Mouse (Mus musculus): ENCODE data around the gene Rps16. TPM values are rescaled to one million over a fixed set of nuclear protein-coding genes. Genes with fewer than 3 reads are reported as not detected.

Gene Rps16
- polyA plus RNA-seq, 1 experiment from 2014 or later, result 580 TPM

DNA sequence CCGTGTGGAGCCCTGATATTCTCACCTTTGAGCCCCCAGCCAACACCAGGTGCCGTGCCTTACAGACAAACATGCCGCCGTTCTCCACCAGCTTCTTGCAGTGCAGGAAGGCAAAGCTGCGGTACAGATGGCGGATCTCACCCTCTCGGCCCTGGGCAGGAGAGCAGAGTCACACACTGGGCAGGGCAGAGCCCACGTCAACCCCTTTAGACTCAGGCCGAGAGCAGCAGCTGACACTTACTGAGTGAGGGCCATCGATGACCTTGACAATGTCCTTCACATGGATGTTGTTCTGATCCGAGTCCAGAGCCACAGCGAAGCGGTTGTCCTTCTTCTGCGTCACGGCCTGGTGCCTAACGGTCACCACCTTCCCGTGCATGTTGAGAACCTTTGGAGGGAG is 31.7 kb upstream of the Rps16 start:
- Histone ChIP-seq H3K27ac (replicated peaks; ENCODE audit: low read depth, low read length) (no peak overlapping the region), H3K9ac (replicated peaks; ENCODE audit: low read length) (no peak overlapping the region), H3K4me1 (ENCODE audit: control insufficient read depth, insufficient read depth, low read length) (no peaks in the 10 kb centered on the region), H3K9me3 (ENCODE audit: control insufficient read depth, low read length) (no peaks in the 10 kb centered on the region), H3K4me2 (ENCODE audit: low read length) (no peak overlapping the region), H3K4me3 (replicated peaks; ENCODE audit: low read depth, low read length) (no peak overlapping the region), H3K36me3 (ENCODE audit: control insufficient read depth, insufficient read depth, low read length) (peaks cover 98% of the 10 kb centered on the region), H3K27me3 (ENCODE audit: control insufficient read depth, insufficient read depth, low read length) (no peaks in the 10 kb centered on the region)
- DNase-seq (no peak), ATAC-seq (ENCODE audit: low FRiP score, low TSS enrichment) (no peak)
- WGBS, result 96% methylated on average over 17 of the region's 17 CpGs

DNA sequence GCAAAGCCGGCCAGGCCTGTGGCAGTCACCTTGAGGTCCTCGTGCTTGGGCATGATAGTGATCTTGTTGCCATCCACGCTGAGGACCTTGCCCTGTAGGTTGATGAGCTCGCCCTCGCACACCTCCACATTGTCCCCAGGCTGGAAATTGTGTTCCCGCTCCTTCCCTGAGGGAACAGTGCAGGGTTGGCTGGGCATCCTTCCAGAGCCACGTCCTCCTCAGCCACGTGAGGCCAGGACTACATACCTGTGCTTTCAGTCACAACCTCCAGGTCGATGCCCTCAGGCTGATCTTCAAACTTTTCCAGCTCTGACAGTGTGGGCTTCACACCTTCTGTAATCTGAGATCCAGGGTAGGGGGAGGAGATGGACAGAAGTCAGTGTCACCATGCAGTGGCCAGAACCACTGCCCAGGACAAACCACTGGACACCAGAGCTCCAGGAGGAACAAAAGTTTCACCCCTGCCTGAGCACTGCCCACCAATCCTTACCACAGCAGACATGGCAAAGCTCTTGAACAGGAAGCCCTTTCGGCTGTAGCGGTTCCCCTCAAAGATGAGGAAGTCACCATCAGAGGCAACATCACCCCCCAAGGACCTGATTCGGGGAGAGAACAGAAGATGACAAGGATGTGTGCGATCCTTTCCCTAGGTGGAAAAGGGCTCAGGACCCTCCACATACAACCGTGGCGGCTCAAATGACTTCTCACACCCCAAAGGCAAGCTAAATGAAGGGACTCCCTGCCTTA is 28.3 kb upstream of the Rps16 start:
- Histone ChIP-seq H3K4me3 (replicated peaks; ENCODE audit: low read depth, low read length) (no peak overlapping the region), H3K4me1 (ENCODE audit: control insufficient read depth, insufficient read depth, low read length) (no peaks in the 10 kb centered on the region), H3K9me3 (ENCODE audit: control insufficient read depth, low read length) (no peaks in the 10 kb centered on the region), H3K27me3 (ENCODE audit: control insufficient read depth, insufficient read depth, low read length) (no peaks in the 10 kb centered on the region), H3K9ac (replicated peaks; ENCODE audit: low read length) (no peak overlapping the region), H3K36me3 (ENCODE audit: control insufficient read depth, insufficient read depth, low read length) (peaks cover 98% of the 10 kb centered on the region), H3K4me2 (ENCODE audit: low read length) (no peak overlapping the region), H3K27ac (replicated peaks; ENCODE audit: low read depth, low read length) (no peak overlapping the region)
- ATAC-seq (ENCODE audit: low FRiP score, low TSS enrichment) (no peak), DNase-seq (no peak)
- WGBS, result 97% methylated on average over 15 of the region's 15 CpGs

DNA sequence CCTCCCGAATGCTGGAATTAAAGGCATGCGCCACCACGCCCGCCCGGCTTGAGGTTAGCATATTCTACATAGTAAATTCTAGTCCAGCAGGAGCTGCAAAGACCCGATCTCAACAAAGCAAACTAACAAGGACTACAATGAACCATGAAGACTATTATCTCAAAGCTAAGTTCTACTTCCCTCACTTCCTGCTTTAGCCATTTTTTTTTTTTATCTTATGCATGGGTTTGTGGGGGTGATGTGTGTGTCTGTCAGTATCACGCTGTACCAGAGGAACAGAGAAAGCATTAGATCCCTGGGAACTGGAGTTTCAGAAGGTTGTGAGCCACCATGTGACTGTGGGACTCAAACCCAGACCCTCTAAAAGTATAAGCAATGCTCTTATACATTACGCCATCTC is 25.2 kb upstream of the Rps16 start:
- no peaks in the 10 kb centered on the region for H3K27me3 ChIP-seq (ENCODE audit: control insufficient read depth, insufficient read depth, low read length)
- no peak overlapping the region for H3K4me2 ChIP-seq (ENCODE audit: low read length)
- no peak overlapping the region for H3K27ac ChIP-seq (replicated peaks; ENCODE audit: low read depth, low read length)
- peaks cover 98% of the 10 kb centered on the region for H3K36me3 ChIP-seq (ENCODE audit: control insufficient read depth, insufficient read depth, low read length)
- ATAC-seq (ENCODE audit: low FRiP score, low TSS enrichment) (no peak), DNase-seq (no peak)
- WGBS, result 97% methylated on average over 8 of the region's 8 CpGs
- no peak overlapping the region for H3K4me3 ChIP-seq (replicated peaks; ENCODE audit: low read depth, low read length)
- H3K4me1 ChIP-seq (ENCODE audit: control insufficient read depth, insufficient read depth, low read length), result no peaks in the 10 kb centered on the region
- H3K9me3 ChIP-seq (ENCODE audit: control insufficient read depth, low read length), result no peaks in the 10 kb centered on the region
- H3K9ac ChIP-seq (replicated peaks; ENCODE audit: low read length), result no peak overlapping the region

GRCm38 (mm10) chr7:28326457-28326856 is 24.0 kb upstream of the Rps16 start:
- DNase-seq (no peak), ATAC-seq (ENCODE audit: low FRiP score, low TSS enrichment) (no peak)
- Histone ChIP-seq H3K36me3 (ENCODE audit: control insufficient read depth, insufficient read depth, low read length) (peaks cover 97% of the 10 kb centered on the region), H3K4me3 (replicated peaks; ENCODE audit: low read depth, low read length) (no peak overlapping the region), H3K9me3 (ENCODE audit: control insufficient read depth, low read length) (no peaks in the 10 kb centered on the region), H3K4me1 (ENCODE audit: control insufficient read depth, insufficient read depth, low read length) (no peaks in the 10 kb centered on the region), H3K9ac (replicated peaks; ENCODE audit: low read length) (no peak overlapping the region), H3K27me3 (ENCODE audit: control insufficient read depth, insufficient read depth, low read length) (no peaks in the 10 kb centered on the region), H3K27ac (replicated peaks; ENCODE audit: low read depth, low read length) (no peak overlapping the region), H3K4me2 (ENCODE audit: low read length) (no peak overlapping the region)
- WGBS, result 87% methylated on average over 4 of the region's 4 CpGs

- WGBS, result 96% methylated on average over 2 of the region's 2 CpGs
- Histone ChIP-seq H3K27ac (replicated peaks; ENCODE audit: low read depth, low read length) (no peak overlapping the region), H3K27me3 (ENCODE audit: control insufficient read depth, insufficient read depth, low read length) (no peaks in the 10 kb centered on the region), H3K36me3 (ENCODE audit: control insufficient read depth, insufficient read depth, low read length) (peaks cover 79% of the 10 kb centered on the region), H3K9me3 (ENCODE audit: control insufficient read depth, low read length) (no peaks in the 10 kb centered on the region), H3K4me3 (replicated peaks; ENCODE audit: low read depth, low read length) (no peak overlapping the region), H3K9ac (replicated peaks; ENCODE audit: low read length) (no peak overlapping the region), H3K4me2 (ENCODE audit: low read length) (no peak overlapping the region), H3K4me1 (ENCODE audit: control insufficient read depth, insufficient read depth, low read length) (no peaks in the 10 kb centered on the region)
- no peak for ATAC-seq (ENCODE audit: low FRiP score, low TSS enrichment)
- DNase-seq, result no peak
Observed at GRCm38 (mm10) chr7:28328260-28328659, 22.2 kb upstream of the Rps16 start.

DNA sequence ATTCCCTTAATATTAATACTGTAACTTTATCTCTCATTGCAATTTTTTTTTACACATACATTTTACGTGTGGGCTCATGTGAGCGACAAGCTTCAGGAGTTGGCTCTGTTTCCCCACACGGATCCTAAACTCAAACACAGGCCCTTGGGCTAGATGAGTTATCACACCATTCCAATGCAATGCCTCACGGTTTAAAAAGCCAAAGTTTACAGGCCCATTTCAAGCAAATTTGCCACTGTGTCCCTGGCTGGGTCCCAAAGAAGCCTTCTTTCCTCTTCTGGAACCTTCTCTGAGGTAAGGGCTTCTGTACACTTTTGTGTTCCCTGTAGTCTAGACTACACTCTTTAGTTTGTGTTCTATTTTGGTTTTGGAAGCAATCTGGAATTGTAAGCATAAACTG is 15.9 kb upstream of the Rps16 start:
- no peak overlapping the region for H3K9ac ChIP-seq (replicated peaks; ENCODE audit: low read length)
- no peaks in the 10 kb centered on the region for H3K9me3 ChIP-seq (ENCODE audit: control insufficient read depth, low read length)
- H3K4me3 ChIP-seq (replicated peaks; ENCODE audit: low read depth, low read length), result no peak overlapping the region
- H3K36me3 ChIP-seq (ENCODE audit: control insufficient read depth, insufficient read depth, low read length), result peaks cover 24% of the 10 kb centered on the region
- no peak overlapping the region for H3K4me2 ChIP-seq (ENCODE audit: low read length)
- 95% methylated on average over 4 of the region's 4 CpGs for whole genome bisulfite sequencing
- H3K27ac ChIP-seq (replicated peaks; ENCODE audit: low read depth, low read length), result no peak overlapping the region
- peaks cover 8% of the 10 kb centered on the region; the same call in 1 of the 2 replicates for H3K4me1 ChIP-seq (ENCODE audit: control insufficient read depth, insufficient read depth, low read length)
- ATAC-seq (ENCODE audit: low FRiP score, low TSS enrichment) (no peak), DNase-seq (no peak)
- H3K27me3 ChIP-seq (ENCODE audit: control insufficient read depth, insufficient read depth, low read length), result no peaks in the 10 kb centered on the region

GRCm38 (mm10) chr7:28335471-28335870 is 15.0 kb upstream of the Rps16 start:
- Histone ChIP-seq H3K4me2 (ENCODE audit: low read length) (no peak overlapping the region), H3K9ac (replicated peaks; ENCODE audit: low read length) (no peak overlapping the region)

DNA sequence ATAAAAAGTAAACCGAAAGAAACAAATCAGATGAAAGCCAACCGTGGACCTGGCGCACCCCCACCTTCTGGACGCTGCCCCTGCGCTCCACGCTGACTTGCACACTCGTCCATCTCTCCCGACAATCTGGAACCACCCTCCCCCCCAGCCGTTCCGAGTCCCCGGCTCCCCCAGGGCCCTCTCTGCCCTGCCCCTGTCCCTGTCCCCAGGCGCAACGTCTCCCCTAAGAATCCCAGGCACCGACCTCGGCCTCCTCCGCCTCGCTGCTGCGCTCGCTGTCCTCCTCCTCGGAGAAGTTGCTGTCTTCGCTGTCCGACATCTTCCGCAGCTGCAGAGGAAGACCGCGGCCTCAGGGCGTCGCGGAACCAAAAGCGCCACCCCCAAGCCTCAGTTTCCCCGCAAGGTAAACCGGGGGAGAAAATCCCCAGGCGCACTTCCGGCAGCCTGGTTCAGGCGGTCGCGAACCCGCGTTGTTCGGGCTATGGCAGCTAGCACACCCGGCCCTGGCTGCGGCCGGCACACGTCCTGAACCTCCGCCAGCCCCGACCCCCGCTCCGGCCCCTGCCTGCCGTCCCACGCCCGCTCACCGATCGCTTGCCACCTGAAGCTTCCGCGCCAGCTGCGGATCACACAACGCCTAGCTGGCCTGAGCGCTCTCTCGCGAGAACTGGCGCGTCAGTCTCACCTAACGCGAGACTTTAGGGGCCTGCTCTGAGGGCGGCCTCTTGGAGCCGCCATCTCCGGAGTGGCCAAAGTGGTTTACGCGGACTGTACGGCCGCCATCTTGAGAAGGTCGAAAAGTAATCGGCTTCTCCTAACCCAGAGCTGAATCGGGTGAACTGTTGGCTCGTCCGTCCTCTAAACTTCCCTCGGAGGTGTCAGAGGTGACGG is 12.1 kb upstream of the Rps16 start, which contains the start of gene Supt5:
Gene Supt5 (minus strand): TSS at position 639 of the 891 bp plus-strand sequence.
- Histone ChIP-seq H3K4me1 (ENCODE audit: control insufficient read depth, insufficient read depth, low read length) (peaks cover 8% of the 10 kb centered on the region; the same call in 1 of the 2 replicates), H3K27ac (replicated peaks; ENCODE audit: low read depth, low read length) (peak within 1 kb of the TSS; percentile 85), H3K4me2 (ENCODE audit: low read length) (peak within 1 kb of the TSS; percentile 86), H3K36me3 (ENCODE audit: control insufficient read depth, insufficient read depth, low read length) (0 out of 2 replicates have a peak, but pooled peaks cover 5% of the 10 kb centered on the region), H3K27me3 (ENCODE audit: control insufficient read depth, insufficient read depth, low read length) (no peaks in the 10 kb centered on the region), H3K4me3 (replicated peaks; ENCODE audit: low read depth, low read length) (peak within 1 kb of the TSS; percentile 98), H3K9me3 (ENCODE audit: control insufficient read depth, low read length) (no peaks in the 10 kb centered on the region), H3K9ac (replicated peaks; ENCODE audit: low read length) (peak within 1 kb of the TSS; percentile 88)
- DNase-seq, result peak; percentile 100
- ATAC-seq (ENCODE audit: low FRiP score, low TSS enrichment), result peak; percentile 98
- under 1% methylated on average over 77 of the region's 77 CpGs for WGBS

More at GRCm38 (mm10) chr7:28335471-28335870, 15.0 kb upstream of the Rps16 start:
- ATAC-seq (ENCODE audit: low FRiP score, low TSS enrichment) (no peak), DNase-seq (no peak)
- Histone ChIP-seq H3K27me3 (ENCODE audit: control insufficient read depth, insufficient read depth, low read length) (no peaks in the 10 kb centered on the region), H3K4me1 (ENCODE audit: control insufficient read depth, insufficient read depth, low read length) (peaks cover 8% of the 10 kb centered on the region; the same call in 1 of the 2 replicates), H3K4me3 (replicated peaks; ENCODE audit: low read depth, low read length) (no peak overlapping the region), H3K36me3 (ENCODE audit: control insufficient read depth, insufficient read depth, low read length) (peaks cover 14% of the 10 kb centered on the region), H3K27ac (replicated peaks; ENCODE audit: low read depth, low read length) (no peak overlapping the region), H3K9me3 (ENCODE audit: control insufficient read depth, low read length) (no peaks in the 10 kb centered on the region)
- 89% methylated on average over 2 of the region's 2 CpGs for WGBS
